Mouse (Mus musculus): ENCODE results near the gene Fcrls. TPM values are rescaled to one million over a fixed set of nuclear protein-coding genes. Genes with fewer than 3 reads are reported as not detected.

Fcrls gene
- 2.0 and 2.6 TPM in 2 replicates for polyA plus RNA-seq (2016; fragmentation: Nextera tagmentation; extraction: Ambion mirVana)

DNA sequence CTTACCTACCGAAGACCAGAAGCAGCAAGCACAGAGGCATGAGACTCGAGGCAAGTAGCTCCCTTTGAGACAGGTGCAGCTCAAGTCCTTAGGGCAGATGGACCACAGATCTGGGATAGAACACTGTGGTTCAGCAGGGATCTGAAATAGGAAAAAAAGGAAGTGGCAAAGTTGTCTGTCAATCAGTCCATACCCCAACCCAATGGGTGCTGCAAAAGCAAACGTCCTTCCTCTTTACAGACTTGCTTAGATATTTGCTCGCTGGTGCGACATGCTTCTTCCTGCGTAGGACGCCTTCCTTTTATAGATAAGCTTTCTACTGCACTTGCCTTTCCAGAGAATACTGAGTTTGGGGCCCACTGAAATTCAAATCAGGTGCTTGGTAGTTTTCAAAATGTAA lies at the start of gene Fcrls:
Gene Fcrls, minus strand, starts transcription at position 303 of the 400 bp plus-strand sequence.
- no peak within 1 kb of the TSS for H3K4me3 ChIP-seq
- H3K27me3 ChIP-seq (ENCODE audit: poor library complexity, severe bottlenecking): no peaks in the 10 kb centered on the region
- no peaks in the 10 kb centered on the region for H3K36me3 ChIP-seq (replicated peaks)
- H3K4me1 ChIP-seq: no peaks in the 10 kb centered on the region
- no peak within 1 kb of the TSS for H3K27ac ChIP-seq
- no peaks in the 10 kb centered on the region for H3K9me3 ChIP-seq
- 91% methylated on average over 7 of the region's 7 CpGs for WGBS
- no peak for DNase-seq (ENCODE audit: extremely low spot score, low spot score)

DNA sequence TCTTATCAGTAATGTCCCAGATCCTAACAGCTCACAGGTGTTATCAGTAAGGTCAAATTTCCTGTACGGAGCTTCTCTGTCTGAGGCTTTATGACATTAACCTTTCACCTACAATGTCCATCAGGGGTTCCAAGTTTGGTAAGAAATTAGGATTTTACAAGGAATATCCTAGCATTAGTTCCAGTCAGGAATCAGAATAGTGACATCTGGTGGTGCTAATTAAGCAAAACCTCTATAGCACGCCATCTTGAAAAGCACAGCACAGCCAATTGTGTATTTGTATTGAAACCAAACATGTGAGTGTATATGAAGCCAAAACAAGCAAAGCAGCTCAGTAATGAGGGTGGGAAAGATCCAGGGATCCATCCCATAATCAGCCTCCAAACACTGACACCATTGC lies 46.4 kb upstream of the Fcrls start:
- Histone ChIP-seq H3K9me3 (no peaks in the 10 kb centered on the region), H3K27ac (no peak overlapping the region), H3K4me1 (no peaks in the 10 kb centered on the region), H3K36me3 (replicated peaks) (no peaks in the 10 kb centered on the region), H3K27me3 (ENCODE audit: poor library complexity, severe bottlenecking) (no peaks in the 10 kb centered on the region), H3K4me3 (no peak overlapping the region)
- WGBS: 86% methylated on average over 2 of the region's 2 CpGs
- DNase-seq (ENCODE audit: extremely low spot score, low spot score): no peak

DNA sequence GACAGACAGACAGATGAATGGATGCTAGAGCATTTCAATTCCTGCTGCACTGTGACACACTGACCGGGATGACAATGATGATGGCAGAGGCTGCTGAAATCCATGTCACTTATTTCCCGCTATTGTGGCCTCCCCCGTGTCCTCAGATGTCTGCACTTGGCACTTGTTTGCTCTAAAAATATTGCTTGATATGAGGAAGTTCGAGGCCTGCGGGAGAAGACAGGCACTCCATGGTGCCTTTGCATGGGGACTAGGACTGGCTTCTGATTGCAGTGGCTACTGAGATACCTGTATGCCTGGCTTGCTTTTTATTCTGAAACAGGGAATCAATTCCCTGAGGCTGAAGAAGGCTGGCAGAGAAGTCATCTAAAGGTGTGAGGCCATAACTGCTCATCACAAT lies 36.4 kb upstream of the Fcrls start:
- Histone ChIP-seq H3K27ac (no peak overlapping the region), H3K36me3 (replicated peaks) (no peaks in the 10 kb centered on the region), H3K9me3 (no peaks in the 10 kb centered on the region), H3K27me3 (ENCODE audit: poor library complexity, severe bottlenecking) (no peaks in the 10 kb centered on the region), H3K4me1 (no peaks in the 10 kb centered on the region), H3K4me3 (no peak overlapping the region)
- WGBS: 86% methylated on average over 5 of the region's 5 CpGs
- DNase-seq (ENCODE audit: extremely low spot score, low spot score): no peak

DNA sequence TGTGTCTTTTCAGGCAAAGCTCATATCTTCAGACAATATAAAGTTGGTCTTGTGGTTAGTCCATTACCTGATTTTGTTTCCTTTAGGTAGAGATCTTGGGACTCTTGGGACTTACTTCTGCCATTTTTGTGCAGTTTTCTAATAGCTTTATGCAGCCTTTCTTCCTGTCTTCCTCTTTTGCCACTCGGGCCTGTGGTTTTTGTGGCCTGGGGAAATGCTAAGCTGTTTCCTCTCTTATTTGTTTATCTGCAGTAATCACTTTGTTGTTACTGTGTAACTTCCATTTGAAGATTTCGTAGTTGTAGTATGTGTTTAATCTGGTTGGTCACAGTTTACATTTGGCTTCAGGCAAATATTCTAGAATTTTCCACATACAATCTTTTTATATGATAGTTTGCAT lies 10.8 kb upstream of the Fcrls start:
- no peaks in the 10 kb centered on the region for H3K27me3 ChIP-seq (ENCODE audit: poor library complexity, severe bottlenecking)
- no peak for DNase-seq (ENCODE audit: extremely low spot score, low spot score)
- WGBS: 78% methylated on average over 2 of the region's 2 CpGs
- no peak overlapping the region for H3K27ac ChIP-seq
- H3K4me3 ChIP-seq: no peak overlapping the region
- no peaks in the 10 kb centered on the region for H3K36me3 ChIP-seq (replicated peaks)
- H3K9me3 ChIP-seq: no peaks in the 10 kb centered on the region
- no peaks in the 10 kb centered on the region for H3K4me1 ChIP-seq

DNA sequence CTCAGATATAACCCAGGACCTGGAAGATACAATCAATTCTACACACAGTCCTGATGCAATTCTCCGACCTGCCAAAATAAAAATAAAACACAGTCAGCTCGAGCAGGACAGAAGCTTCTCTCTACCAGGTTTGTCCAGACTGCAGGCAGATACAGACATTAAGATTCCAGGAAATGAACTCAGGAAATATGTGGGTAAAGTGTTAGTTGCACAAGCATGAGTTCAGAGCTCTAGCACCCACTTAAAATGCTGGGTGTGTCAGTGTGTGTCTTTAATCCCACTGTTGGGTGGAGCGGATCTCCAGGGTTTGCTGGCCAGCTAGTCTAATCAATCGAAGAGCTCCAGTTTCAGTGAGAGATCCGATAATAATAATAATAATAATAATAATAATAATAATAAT lies 3.0 kb upstream of the Fcrls start:
- no peaks in the 10 kb centered on the region for H3K27me3 ChIP-seq (ENCODE audit: poor library complexity, severe bottlenecking)
- no peak overlapping the region for H3K27ac ChIP-seq
- 89% methylated on average over 5 of the region's 5 CpGs for WGBS
- no peaks in the 10 kb centered on the region for H3K36me3 ChIP-seq (replicated peaks)
- no peaks in the 10 kb centered on the region for H3K9me3 ChIP-seq
- no peaks in the 10 kb centered on the region for H3K4me1 ChIP-seq
- no peak overlapping the region for H3K4me3 ChIP-seq
- DNase-seq (ENCODE audit: extremely low spot score, low spot score): no peak

DNA sequence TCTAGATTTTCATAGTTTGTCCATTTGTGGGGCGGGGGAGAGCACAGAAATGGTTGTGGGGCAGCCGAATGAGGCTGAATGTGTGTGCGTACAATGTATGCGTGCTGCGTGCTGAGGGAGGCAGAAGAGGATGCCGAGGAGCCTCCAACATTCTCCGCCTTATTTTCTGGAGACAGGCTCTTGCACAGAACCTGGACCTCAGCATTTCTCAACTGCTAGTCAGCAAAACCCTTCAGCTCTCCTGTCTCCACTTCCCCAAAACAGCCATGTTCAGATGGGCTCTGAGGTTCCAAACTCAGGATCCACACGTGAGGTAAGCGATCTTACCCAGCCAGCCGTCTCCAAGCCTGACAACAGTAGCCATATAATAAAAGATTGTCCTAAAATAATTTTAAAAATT lies 8.3 kb downstream of the Fcrls start:
- WGBS: 94% methylated on average over 10 of the region's 10 CpGs
- no peak overlapping the region for H3K27ac ChIP-seq
- no peaks in the 10 kb centered on the region for H3K4me1 ChIP-seq
- no peak overlapping the region for H3K4me3 ChIP-seq
- H3K27me3 ChIP-seq (ENCODE audit: poor library complexity, severe bottlenecking): no peaks in the 10 kb centered on the region
- no peaks in the 10 kb centered on the region for H3K9me3 ChIP-seq
- DNase-seq (ENCODE audit: extremely low spot score, low spot score): no peak
- no peaks in the 10 kb centered on the region for H3K36me3 ChIP-seq (replicated peaks)

DNA sequence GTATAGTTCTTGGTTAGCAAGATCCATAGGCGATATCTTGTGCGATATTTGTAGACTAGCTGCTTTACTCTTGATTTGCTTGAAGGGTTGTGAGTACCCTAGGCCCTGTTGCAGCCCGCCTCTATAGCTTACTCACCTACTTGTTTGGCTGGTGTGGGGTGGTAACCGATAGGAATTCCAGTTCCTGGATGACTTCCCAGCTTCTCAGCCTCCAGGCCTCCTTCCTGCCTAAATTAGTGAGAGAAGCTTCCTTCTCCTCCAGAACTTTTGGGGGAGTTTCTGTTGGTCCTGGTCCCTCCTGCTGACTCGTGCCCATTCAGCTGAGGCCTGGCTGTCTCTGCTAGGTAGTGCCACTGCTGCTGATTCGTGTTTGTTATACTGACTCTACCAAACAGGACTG lies 14.0 kb downstream of the Fcrls start:
- no peak overlapping the region for H3K4me3 ChIP-seq
- no peak overlapping the region for H3K27ac ChIP-seq
- H3K27me3 ChIP-seq (ENCODE audit: poor library complexity, severe bottlenecking): no peaks in the 10 kb centered on the region
- 89% methylated on average over 6 of the region's 6 CpGs for WGBS
- H3K4me1 ChIP-seq: no peaks in the 10 kb centered on the region
- no peak for DNase-seq (ENCODE audit: extremely low spot score, low spot score)
- no peaks in the 10 kb centered on the region for H3K36me3 ChIP-seq (replicated peaks)
- H3K9me3 ChIP-seq: no peaks in the 10 kb centered on the region

DNA sequence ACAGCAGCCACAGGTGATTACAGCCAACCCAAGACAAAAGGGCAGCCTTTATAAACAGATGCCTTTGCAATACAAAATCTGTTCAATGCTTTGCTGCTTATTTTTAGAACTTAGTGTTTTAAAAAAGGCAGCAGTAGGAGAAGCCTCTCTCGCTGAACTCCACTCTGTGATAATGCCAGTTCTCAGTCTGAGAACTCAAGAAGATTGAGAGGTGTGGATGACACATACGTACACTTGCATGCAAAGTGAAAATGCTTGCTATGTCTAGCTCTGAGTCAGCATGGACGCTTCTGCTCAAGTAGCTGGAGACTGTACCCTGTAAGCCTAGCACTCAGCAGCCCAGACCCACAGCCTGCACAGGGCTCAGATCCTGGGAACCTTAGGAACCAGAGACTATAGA lies 16.2 kb downstream of the Fcrls start:
- Histone ChIP-seq H3K9me3 (no peaks in the 10 kb centered on the region), H3K27me3 (ENCODE audit: poor library complexity, severe bottlenecking) (no peaks in the 10 kb centered on the region), H3K4me1 (no peaks in the 10 kb centered on the region), H3K27ac (no peak overlapping the region), H3K36me3 (replicated peaks) (no peaks in the 10 kb centered on the region), H3K4me3 (no peak overlapping the region)
- 88% methylated on average over 3 of the region's 3 CpGs for WGBS
- no peak for DNase-seq (ENCODE audit: extremely low spot score, low spot score)

DNA sequence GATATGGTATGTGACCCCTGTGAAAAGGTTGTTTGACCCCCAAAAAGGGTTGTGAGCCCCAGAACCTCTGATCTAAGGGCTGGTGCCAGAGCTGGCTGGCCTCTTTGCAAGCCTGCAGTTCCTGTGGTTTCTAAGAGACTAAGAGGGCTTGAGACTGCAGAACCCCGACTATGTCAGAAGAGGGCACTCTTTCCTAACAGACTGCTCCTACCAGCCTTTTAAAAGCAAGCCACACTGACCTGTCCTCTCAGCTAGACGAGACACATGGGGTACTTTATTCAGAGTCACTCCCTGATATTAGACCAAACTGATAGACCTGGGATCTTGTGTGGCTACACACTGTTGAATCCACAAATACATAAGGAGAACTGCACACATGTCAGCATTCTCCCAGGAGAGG lies 19.9 kb downstream of the Fcrls start:
- no peaks in the 10 kb centered on the region for H3K9me3 ChIP-seq

DNA sequence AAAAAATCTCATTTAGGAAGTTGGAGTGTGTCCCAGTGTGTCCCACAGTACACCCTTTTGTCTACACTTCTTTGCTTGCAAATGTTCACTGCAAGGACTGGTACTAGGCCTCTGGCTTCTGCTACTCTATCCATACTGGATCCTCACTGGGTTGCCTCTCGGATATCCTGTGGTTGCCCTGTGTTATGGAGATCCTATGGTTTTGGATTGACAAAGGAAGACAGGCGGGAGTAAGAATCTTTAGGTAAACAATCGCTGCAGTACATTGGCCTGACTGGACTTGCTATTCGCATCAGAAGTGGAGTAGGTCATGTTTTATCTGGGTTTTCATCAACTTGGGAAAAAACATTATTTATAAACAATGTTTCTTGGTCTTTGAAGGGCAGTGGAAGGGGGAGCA lies 22.6 kb downstream of the Fcrls start:
- 77% methylated on average over 4 of the region's 4 CpGs for WGBS
- no peaks in the 10 kb centered on the region for H3K4me1 ChIP-seq
- no peak overlapping the region for H3K27ac ChIP-seq
- no peaks in the 10 kb centered on the region for H3K36me3 ChIP-seq (replicated peaks)
- H3K9me3 ChIP-seq: no peaks in the 10 kb centered on the region
- DNase-seq (ENCODE audit: extremely low spot score, low spot score): no peak
- H3K4me3 ChIP-seq: no peak overlapping the region
- H3K27me3 ChIP-seq (ENCODE audit: poor library complexity, severe bottlenecking): no peaks in the 10 kb centered on the region

More for the DNA sequence above, 19.9 kb downstream of the Fcrls start:
- H3K36me3 ChIP-seq (replicated peaks): no peaks in the 10 kb centered on the region
- H3K27ac ChIP-seq: no peak overlapping the region
- no peaks in the 10 kb centered on the region for H3K4me1 ChIP-seq
- no peak overlapping the region for H3K4me3 ChIP-seq
- 3% methylated on average over 2 of the region's 2 CpGs for WGBS
- peak; percentile 33 for DNase-seq (ENCODE audit: extremely low spot score, low spot score)
- H3K27me3 ChIP-seq (ENCODE audit: poor library complexity, severe bottlenecking): no peaks in the 10 kb centered on the region

DNA sequence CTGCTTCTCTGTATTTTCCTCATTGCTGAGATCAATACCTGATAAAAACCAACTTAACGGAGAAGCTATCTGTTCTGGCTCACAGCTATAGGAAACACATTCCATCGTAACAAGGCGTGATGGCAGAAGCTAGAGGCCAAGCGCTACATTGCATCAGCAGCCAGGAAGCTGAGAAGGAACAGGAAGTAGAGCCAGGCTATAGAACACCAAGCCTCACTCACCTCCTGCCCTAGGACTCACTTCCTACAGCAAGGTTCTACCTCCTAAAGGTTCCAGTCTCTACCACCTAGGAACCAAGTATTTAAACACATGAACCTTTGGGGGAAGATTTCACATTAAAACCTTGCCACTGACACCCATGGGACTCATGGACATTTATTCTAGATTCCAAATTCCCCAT lies 39.9 kb downstream of the Fcrls start:
- DNase-seq (ENCODE audit: extremely low spot score, low spot score): no peak
- H3K27ac ChIP-seq: no peak overlapping the region
- H3K4me1 ChIP-seq: no peaks in the 10 kb centered on the region
- WGBS: 93% methylated on average over 4 of the region's 4 CpGs
- H3K4me3 ChIP-seq: no peak overlapping the region
- no peaks in the 10 kb centered on the region for H3K27me3 ChIP-seq (ENCODE audit: poor library complexity, severe bottlenecking)
- H3K9me3 ChIP-seq: no peaks in the 10 kb centered on the region
- H3K36me3 ChIP-seq (replicated peaks): no peaks in the 10 kb centered on the region

DNA sequence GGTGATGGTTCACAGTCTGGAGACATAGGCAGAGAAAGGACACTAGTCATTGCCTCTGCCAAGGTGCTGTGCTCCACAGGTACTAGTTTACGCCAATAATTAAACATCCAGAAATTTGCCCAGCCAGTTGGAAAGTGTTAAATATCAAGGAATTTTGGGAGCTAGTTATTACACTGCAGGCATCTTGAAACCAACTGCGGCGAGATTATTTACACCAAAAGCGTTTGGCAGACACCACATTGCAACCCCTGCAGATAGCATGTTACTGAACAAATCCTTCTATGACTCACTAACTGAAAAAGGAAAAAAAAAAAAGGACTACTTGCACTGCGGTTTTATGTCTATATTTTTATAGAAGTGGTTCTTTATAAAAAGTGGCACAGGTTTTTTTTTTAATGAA lies 41.2 kb downstream of the Fcrls start:
- Histone ChIP-seq H3K27ac (no peak overlapping the region), H3K4me3 (no peak overlapping the region), H3K27me3 (ENCODE audit: poor library complexity, severe bottlenecking) (no peaks in the 10 kb centered on the region), H3K9me3 (no peaks in the 10 kb centered on the region), H3K36me3 (replicated peaks) (no peaks in the 10 kb centered on the region), H3K4me1 (no peaks in the 10 kb centered on the region)
- 93% methylated on average over 5 of the region's 5 CpGs for WGBS
- DNase-seq (ENCODE audit: extremely low spot score, low spot score): no peak

DNA sequence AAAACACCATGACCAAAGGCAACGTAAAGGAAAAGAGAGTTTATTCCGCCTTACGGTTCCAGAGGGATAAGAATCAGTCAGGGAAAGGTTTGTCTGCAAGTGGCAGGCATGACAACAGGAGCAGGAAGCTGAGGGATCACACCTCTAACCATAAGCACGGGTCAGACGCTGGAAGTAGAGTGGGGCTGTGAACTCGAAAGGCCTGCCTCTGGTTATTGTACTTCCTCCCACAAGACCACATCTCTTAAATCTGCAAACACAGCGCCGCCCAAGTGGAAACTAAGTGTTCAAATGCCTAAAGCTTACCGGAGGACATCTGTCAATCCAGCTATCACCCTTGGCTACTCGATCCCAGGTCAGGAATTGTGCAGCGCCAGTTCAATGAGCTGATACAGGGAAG lies 48.4 kb downstream of the Fcrls start:
- Histone ChIP-seq H3K27me3 (ENCODE audit: poor library complexity, severe bottlenecking) (no peaks in the 10 kb centered on the region), H3K27ac (no peak overlapping the region), H3K36me3 (replicated peaks) (no peaks in the 10 kb centered on the region), H3K4me3 (no peak overlapping the region), H3K4me1 (no peaks in the 10 kb centered on the region), H3K9me3 (no peaks in the 10 kb centered on the region)
- WGBS: 85% methylated on average over 11 of the region's 11 CpGs
- no peak for DNase-seq (ENCODE audit: extremely low spot score, low spot score)

DNA sequence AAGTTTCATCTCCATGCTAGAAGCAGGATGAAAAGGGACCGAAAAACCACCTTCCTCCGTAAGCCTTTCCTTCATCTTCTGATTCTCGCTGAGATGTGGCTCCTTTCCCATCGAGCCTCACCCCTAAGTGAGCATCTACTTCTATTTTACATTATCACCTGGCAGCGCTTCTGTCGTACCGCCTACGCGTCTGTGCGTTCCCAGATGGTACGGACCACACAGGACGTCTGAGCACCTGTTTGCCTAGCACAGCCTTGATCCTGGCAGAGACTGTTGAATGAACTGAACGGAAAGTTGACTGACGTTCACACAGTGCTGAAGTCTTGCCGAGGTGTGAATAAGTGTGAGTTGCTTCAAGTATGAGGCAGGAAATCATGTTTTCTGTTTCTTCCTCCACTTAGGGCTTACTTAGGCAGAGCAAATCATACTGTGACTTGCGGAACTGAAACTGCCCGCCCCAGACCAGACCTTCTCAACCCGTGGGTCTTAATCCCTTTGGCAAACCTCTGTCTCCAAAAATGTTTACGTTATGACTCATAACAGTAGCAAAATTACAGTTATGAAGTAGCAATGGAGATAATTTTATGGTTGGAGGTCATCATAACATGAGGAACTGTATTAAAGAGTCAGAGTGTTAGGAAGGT lies 49.2 kb downstream of the Fcrls start:
- Histone ChIP-seq H3K4me1 (no peaks in the 10 kb centered on the region), H3K4me3 (no peak overlapping the region), H3K9me3 (no peaks in the 10 kb centered on the region), H3K36me3 (replicated peaks) (no peaks in the 10 kb centered on the region), H3K27me3 (ENCODE audit: poor library complexity, severe bottlenecking) (no peaks in the 10 kb centered on the region), H3K27ac (no peak overlapping the region)
- no peak for DNase-seq (ENCODE audit: extremely low spot score, low spot score)
- WGBS: 94% methylated on average over 19 of the region's 19 CpGs
